ENCODE assay signal across 15 mouse cellular contexts in the genomic region with DNA sequence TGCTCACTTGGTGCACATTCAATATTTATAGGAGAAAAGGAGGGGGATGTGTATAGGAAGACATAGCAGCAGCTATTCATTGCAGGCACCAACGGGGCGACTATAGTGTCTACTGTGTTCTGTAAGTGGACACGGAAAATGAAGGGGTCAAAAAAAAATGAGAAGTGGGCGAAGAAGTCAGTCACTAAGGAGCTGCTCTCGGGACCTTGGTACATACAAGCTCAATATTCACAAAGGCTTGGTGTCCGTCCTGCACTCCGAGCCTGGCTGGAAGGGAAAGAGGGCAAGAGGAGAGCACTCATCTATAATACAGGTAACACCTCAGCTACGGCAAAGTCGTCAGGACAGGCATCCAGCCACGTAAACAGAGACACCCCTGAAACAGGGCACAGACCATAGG.
"Had no signal": no experiment of that assay in that cellular context is flagged by ENCODE, and none has a peak within 500 bp of the region (broad histone marks: within the 10 kb centered on the region; RNA-seq: fewer than 3 reads in every experiment).

No protein-coding gene starts in this region.

- H3K27me3 ChIP-seq: kidney, embryonic 15.5 days; limb, embryonic 13.5 days; liver, embryonic 13.5 days; midbrain, embryonic 13.5 days had no signal

- ATAC-seq: lung, postnatal 0 days; midbrain, embryonic 13.5 days had no signal

- H3K9ac ChIP-seq: kidney, embryonic 15.5 days; limb, embryonic 13.5 days; liver, embryonic 13.5 days; lung, embryonic 14.5 days; midbrain, embryonic 13.5 days had no signal

- H3K27ac ChIP-seq: kidney, embryonic 15.5 days; left cerebral cortex, adult 2 months; limb, embryonic 13.5 days; liver, embryonic 13.5 days; macrophage; midbrain, embryonic 13.5 days had no signal

- H3K9me3 ChIP-seq: kidney, embryonic 15.5 days; limb, embryonic 13.5 days; liver, embryonic 13.5 days; midbrain, embryonic 13.5 days had no signal

- H3K4me2 ChIP-seq: kidney, embryonic 15.5 days; limb, embryonic 13.5 days; liver, embryonic 13.5 days; lung, embryonic 14.5 days; midbrain, embryonic 13.5 days had no signal

- DNase-seq: kidney, adult 8-10 months; kidney, postnatal 10 days; kidney, postnatal 36 days; layer of hippocampus, postnatal 36 days; liver; liver, embryonic 13.5 days; lung, embryonic 14.5 days; thymus, adult 18-20 months; thymus, postnatal 36 days had no signal

- H3K4me3 ChIP-seq: kidney, embryonic 15.5 days; left cerebral cortex, adult 2 months; limb, embryonic 13.5 days; liver, embryonic 13.5 days; midbrain, embryonic 13.5 days had no signal

- H3K36me3 ChIP-seq: kidney, embryonic 15.5 days; liver, embryonic 13.5 days; midbrain, embryonic 13.5 days had no signal
